Mouse (Mus musculus): ENCODE results near the gene Rora.

- no peak for TF ChIP-seq POLR2A (IDR thresholded peaks at IDR 0.05; ENCODE audit: control insufficient read depth, extremely low read depth, insufficient read depth, low read length, poor library complexity)
- TF ChIP-seq CTCF (IDR thresholded peaks at IDR 0.05; ENCODE audit: borderline replicate concordance, control insufficient read depth, extremely low read depth, insufficient read depth, low read length, poor library complexity): no peak
Measured at GRCm38 (mm10) chr9:69288586-69288985, 635.0 kb downstream of the Rora start.

All from thymus, adult 2 months (tissue).